Mouse (Mus musculus) kidney, embryonic 15.5 days (tissue): Measurements from ENCODE around the gene Myo9a. TPM values are rescaled to one million over a fixed set of nuclear protein-coding genes. Genes with fewer than 3 reads are reported as not detected.

Experiments
- ATAC-seq: fragments of 200-750 bp; cut with Nextera tagmentation; replicated peaks from 2 replicates; pipeline ENCODE4 v1.8.0; 2017; ENCODE audit warnings: moderate TSS enrichment; ENCODE audit not compliant: low FRiP score
- H3K27ac ChIP-seq: fragments of 300-500 bp; sonication (generic); 2 replicates; pipeline ENCODE4 v1.5.1; 2015; ENCODE audit warnings: mild to moderate bottlenecking, inconsistent platforms
- H3K27me3 ChIP-seq: fragments of 300-500 bp; sonication (generic); 2 replicates; pipeline ENCODE4 v1.6.1; 2015; ENCODE audit warnings: inconsistent platforms
- H3K36me3 ChIP-seq: fragments of 300-500 bp; sonication (generic); 2 replicates; pipeline ENCODE4 v1.6.1; 2015; ENCODE audit warnings: inconsistent platforms
- H3K4me1 ChIP-seq: fragments of 300-500 bp; sonication (generic); 2 replicates; pipeline ENCODE4 v1.6.1; 2015; ENCODE audit warnings: inconsistent platforms
- H3K4me2 ChIP-seq: fragments of 300-500 bp; sonication (generic); 2 replicates; pipeline ENCODE4 v1.6.1; 2015; ENCODE audit warnings: moderate library complexity, mild to moderate bottlenecking, inconsistent platforms
- H3K4me3 ChIP-seq: fragments of 300-500 bp; sonication (generic); replicated peaks from 2 replicates; pipeline ENCODE4 v1.5.1; 2015; ENCODE audit warnings: mild to moderate bottlenecking, inconsistent platforms
- H3K9ac ChIP-seq: fragments of 300-500 bp; sonication (generic); 2 replicates; pipeline ENCODE4 v1.6.1; 2015; ENCODE audit warnings: mild to moderate bottlenecking, inconsistent platforms
- H3K9me3 ChIP-seq: fragments of 300-500 bp; sonication (generic); replicated peaks from 2 replicates; pipeline ENCODE4 v1.6.1; 2016; ENCODE audit warnings: inconsistent platforms
- WGBS: fragments of 180-500 bp; shearing (Covaris S2); methylation state at CpG from one replicate; pipeline ENCODE4 v1.1.7; 2015; ENCODE audit warnings: mixed read lengths; 5-methylcytosine and 5-hydroxymethylcytosine counted together
- polyA plus RNA-seq: library from polyadenylated mRNA; unstranded; fragments of >200 nt; fragmentation: Nextera tagmentation; extraction: Ambion mirVana; gene quantifications from 2 replicates; pipeline ENCODE4 v1.2.1, GENCODE M21; 2015

Gene Myo9a
- polyA plus RNA-seq, 1 experiment from 2014 or later: 18.7 TPM

- no peak overlapping the region for H3K9ac ChIP-seq
- H3K36me3 ChIP-seq: no peaks in the 10 kb centered on the region
- H3K27ac ChIP-seq: no peak overlapping the region
- H3K9me3 ChIP-seq: no peaks in the 10 kb centered on the region
- no peak overlapping the region for H3K4me3 ChIP-seq
- no peak for ATAC-seq
- peaks cover 17% of the 10 kb centered on the region; the same call in 1 of the 2 replicates for H3K4me1 ChIP-seq
- no peak overlapping the region for H3K4me2 ChIP-seq
- 52% methylated on average over 9 of the region's 9 CpGs for WGBS
- no peaks in the 10 kb centered on the region for H3K27me3 ChIP-seq
These were observed 191.2 kb downstream of the Myo9a start for GRCm38 (mm10) chr9:59941885-59942350.

DNA sequence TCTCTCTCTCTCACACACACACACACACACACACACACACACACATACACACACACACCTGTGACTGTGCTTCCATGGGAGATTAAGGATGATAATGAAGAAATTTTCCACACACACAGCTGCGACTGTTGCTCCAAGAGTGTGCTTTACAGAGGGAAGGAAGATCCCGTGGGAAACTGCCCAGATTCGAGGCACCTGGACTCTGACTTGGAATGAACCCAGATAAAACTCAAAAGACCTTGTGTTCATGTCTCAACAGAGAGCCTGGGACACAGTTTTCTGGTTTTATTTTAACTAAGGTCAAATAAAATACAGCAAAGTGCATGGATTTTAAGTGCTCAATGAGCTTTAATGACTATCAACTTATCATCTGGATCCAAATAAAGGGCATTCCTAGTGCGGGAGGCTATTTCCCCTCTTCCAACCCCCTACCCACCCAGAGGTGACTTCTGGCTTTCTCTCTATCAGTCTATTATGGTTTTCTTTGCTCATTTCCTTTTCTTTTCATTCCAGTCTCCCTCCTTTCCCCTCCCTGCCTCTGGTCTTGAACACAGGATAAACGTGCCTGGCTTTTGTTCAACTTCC, 191.9 kb downstream of the Myo9a start:
- WGBS: 45% methylated on average over 5 of the region's 5 CpGs
- no peak for ATAC-seq
- Histone ChIP-seq H3K4me2 (no peak overlapping the region), H3K9me3 (no peaks in the 10 kb centered on the region), H3K4me3 (no peak overlapping the region), H3K27me3 (no peaks in the 10 kb centered on the region), H3K4me1 (peaks cover 17% of the 10 kb centered on the region; the same call in 1 of the 2 replicates), H3K9ac (no peak overlapping the region), H3K36me3 (no peaks in the 10 kb centered on the region), H3K27ac (no peak overlapping the region)

- 88% methylated on average over 6 of the region's 6 CpGs for WGBS
These were observed 193.1 kb downstream of the Myo9a start for GRCm38 (mm10) chr9:59943826-59944225.

DNA sequence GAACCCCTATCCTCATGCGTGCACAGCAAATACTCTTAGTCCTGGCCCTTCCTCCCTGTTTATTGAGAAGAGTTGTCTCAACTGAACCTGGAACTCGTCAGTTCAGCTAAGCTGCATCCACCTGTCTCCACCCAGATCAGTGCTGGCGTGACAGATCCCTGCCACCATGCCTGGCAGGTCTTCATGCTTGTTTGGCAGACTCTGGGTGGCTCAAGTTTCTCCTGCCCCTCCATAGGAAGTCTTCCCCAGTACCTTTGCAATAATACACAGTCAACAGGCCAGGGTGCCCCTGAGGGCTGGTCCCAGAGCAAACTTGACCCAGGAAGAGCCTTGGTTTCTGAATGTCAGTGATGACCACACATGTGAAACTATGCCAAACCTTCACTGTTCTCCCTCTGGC, 194.5 kb downstream of the Myo9a start:
- ATAC-seq: no peak
- H3K36me3 ChIP-seq: no peaks in the 10 kb centered on the region
- WGBS: 77% methylated on average over 3 of the region's 3 CpGs

More at GRCm38 (mm10) chr9:59943826-59944225, 193.1 kb downstream of the Myo9a start:
- no peak overlapping the region for H3K4me2 ChIP-seq
- no peaks in the 10 kb centered on the region for H3K27me3 ChIP-seq
- H3K27ac ChIP-seq: no peak overlapping the region
- H3K4me3 ChIP-seq: no peak overlapping the region
- ATAC-seq: no peak
- H3K9me3 ChIP-seq: no peaks in the 10 kb centered on the region
- H3K9ac ChIP-seq: no peak overlapping the region
- H3K4me1 ChIP-seq: peaks cover 20% of the 10 kb centered on the region; the same call in 1 of the 2 replicates
- no peaks in the 10 kb centered on the region for H3K36me3 ChIP-seq

GRCm38 (mm10) chr9:59947271-59947670, 196.6 kb downstream of the Myo9a start:
- no peaks in the 10 kb centered on the region for H3K9me3 ChIP-seq
- H3K36me3 ChIP-seq: no peaks in the 10 kb centered on the region
- H3K27me3 ChIP-seq: no peaks in the 10 kb centered on the region
- no peak for ATAC-seq
- no peak overlapping the region for H3K4me3 ChIP-seq
- 86% methylated on average over 8 of the region's 8 CpGs for WGBS
- no peak overlapping the region for H3K4me2 ChIP-seq
- H3K27ac ChIP-seq: no peak overlapping the region
- no peak overlapping the region for H3K9ac ChIP-seq
- peaks cover 15% of the 10 kb centered on the region; the same call in 1 of the 2 replicates for H3K4me1 ChIP-seq

More for the DNA sequence above, 194.5 kb downstream of the Myo9a start:
- H3K27me3 ChIP-seq: no peaks in the 10 kb centered on the region
- H3K4me3 ChIP-seq: no peak overlapping the region
- H3K27ac ChIP-seq: no peak overlapping the region
- H3K9ac ChIP-seq: no peak overlapping the region
- peaks cover 20% of the 10 kb centered on the region; the same call in 1 of the 2 replicates for H3K4me1 ChIP-seq
- no peaks in the 10 kb centered on the region for H3K9me3 ChIP-seq
- no peak overlapping the region for H3K4me2 ChIP-seq

DNA sequence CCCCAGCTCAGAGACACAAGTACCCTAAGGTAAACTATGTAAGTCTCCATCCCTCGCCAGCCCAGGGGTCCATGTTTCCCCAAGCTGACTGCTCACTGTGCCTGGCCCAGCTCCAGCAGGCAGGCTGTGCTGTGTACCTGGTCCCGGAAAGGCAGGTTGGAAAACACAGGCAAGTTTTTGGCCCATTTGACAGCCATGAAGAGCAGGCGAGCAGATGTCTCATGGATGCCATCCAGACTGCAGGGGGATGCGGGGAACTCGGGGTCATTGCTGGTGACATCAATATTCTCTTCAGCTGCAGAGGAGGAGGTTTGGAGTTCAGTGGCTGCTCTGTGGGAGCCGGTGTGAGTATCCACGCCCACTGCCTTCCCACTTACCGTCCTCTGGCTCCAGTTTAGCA, 197.5 kb downstream of the Myo9a start:
- H3K36me3 ChIP-seq: no peaks in the 10 kb centered on the region
- no peak overlapping the region for H3K4me3 ChIP-seq
- no peak overlapping the region for H3K9ac ChIP-seq
- no peak overlapping the region for H3K27ac ChIP-seq
- 0 out of 2 replicates have a peak, but pooled peaks cover 8% of the 10 kb centered on the region for H3K4me1 ChIP-seq
- H3K27me3 ChIP-seq: no peaks in the 10 kb centered on the region
- H3K4me2 ChIP-seq: no peak overlapping the region
- WGBS: 52% methylated on average over 8 of the region's 8 CpGs
- H3K9me3 ChIP-seq: no peaks in the 10 kb centered on the region
- no peak for ATAC-seq

- Histone ChIP-seq H3K9ac (no peak overlapping the region), H3K27me3 (no peaks in the 10 kb centered on the region), H3K36me3 (no peaks in the 10 kb centered on the region), H3K27ac (no peak overlapping the region), H3K9me3 (no peaks in the 10 kb centered on the region), H3K4me2 (no peak overlapping the region), H3K4me3 (no peak overlapping the region), H3K4me1 (0 out of 2 replicates have a peak, but pooled peaks cover 6% of the 10 kb centered on the region)
- ATAC-seq: no peak
- WGBS: 89% methylated on average over 17 of the region's 17 CpGs
These were observed 198.1 kb downstream of the Myo9a start for GRCm38 (mm10) chr9:59948691-59949250.

DNA sequence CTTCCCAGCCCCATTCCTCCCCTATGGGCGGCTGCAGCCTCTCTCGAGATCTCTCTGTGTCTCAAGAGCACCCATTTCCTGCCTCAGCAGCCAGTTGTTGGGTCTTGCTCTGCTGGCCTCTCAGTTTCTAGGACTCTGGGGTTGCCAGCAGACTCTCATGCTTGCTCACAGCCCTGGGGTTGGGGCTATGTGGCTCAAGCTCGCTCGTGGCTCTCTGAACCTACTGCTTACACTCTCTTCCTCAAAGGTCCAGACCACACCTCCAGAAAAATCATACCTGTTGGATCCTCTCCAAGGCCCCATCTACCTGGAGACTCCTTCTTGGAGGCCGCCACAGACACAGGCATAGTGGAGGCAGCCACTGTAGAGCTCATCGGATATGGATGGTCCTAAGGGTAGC, 198.8 kb downstream of the Myo9a start:
- Histone ChIP-seq H3K27ac (no peak overlapping the region), H3K4me1 (0 out of 2 replicates have a peak, but pooled peaks cover 5% of the 10 kb centered on the region), H3K27me3 (no peaks in the 10 kb centered on the region), H3K4me2 (no peak overlapping the region), H3K36me3 (no peaks in the 10 kb centered on the region), H3K9ac (no peak overlapping the region), H3K4me3 (no peak overlapping the region), H3K9me3 (no peaks in the 10 kb centered on the region)
- no peak for ATAC-seq
- 82% methylated on average over 6 of the region's 6 CpGs for WGBS

- no peaks in the 10 kb centered on the region for H3K36me3 ChIP-seq
- ATAC-seq: no peak
- H3K9me3 ChIP-seq: no peaks in the 10 kb centered on the region
- 93% methylated on average over 5 of the region's 5 CpGs for WGBS
- no peak overlapping the region for H3K27ac ChIP-seq
- no peaks in the 10 kb centered on the region for H3K27me3 ChIP-seq
- H3K4me3 ChIP-seq: no peak overlapping the region
- 0 out of 2 replicates have a peak, but pooled peaks cover 3% of the 10 kb centered on the region for H3K4me1 ChIP-seq
- H3K4me2 ChIP-seq: no peak overlapping the region
- H3K9ac ChIP-seq: no peak overlapping the region
These were observed 199.3 kb downstream of the Myo9a start for GRCm38 (mm10) chr9:59949981-59950380.

- 91% methylated on average over 9 of the region's 9 CpGs for WGBS
- H3K4me2 ChIP-seq: no peak overlapping the region
- H3K27me3 ChIP-seq: no peaks in the 10 kb centered on the region
- H3K9me3 ChIP-seq: no peaks in the 10 kb centered on the region
- no peak overlapping the region for H3K4me3 ChIP-seq
- no peaks in the 10 kb centered on the region for H3K36me3 ChIP-seq
- H3K4me1 ChIP-seq: 0 out of 2 replicates have a peak, but pooled peaks cover 3% of the 10 kb centered on the region
- H3K9ac ChIP-seq: no peak overlapping the region
- ATAC-seq: no peak
- H3K27ac ChIP-seq: no peak overlapping the region
These were observed 200.5 kb downstream of the Myo9a start for GRCm38 (mm10) chr9:59951001-59951750.

- H3K36me3 ChIP-seq: no peaks in the 10 kb centered on the region
- WGBS: 67% methylated on average over 4 of the region's 4 CpGs
- ATAC-seq: no peak
These were observed 201.2 kb downstream of the Myo9a start for GRCm38 (mm10) chr9:59951943-59952342.

GRCm38 (mm10) chr9:59952515-59953070, 201.9 kb downstream of the Myo9a start:
- no peak overlapping the region for H3K27ac ChIP-seq
- WGBS: 74% methylated on average over 8 of the region's 8 CpGs
- H3K36me3 ChIP-seq: no peaks in the 10 kb centered on the region
- H3K9me3 ChIP-seq: no peaks in the 10 kb centered on the region
- no peak overlapping the region for H3K9ac ChIP-seq
- no peak overlapping the region for H3K4me2 ChIP-seq
- no peaks in the 10 kb centered on the region for H3K27me3 ChIP-seq
- H3K4me1 ChIP-seq: 0 out of 2 replicates have a peak, but pooled peaks cover 8% of the 10 kb centered on the region
- no peak overlapping the region for H3K4me3 ChIP-seq
- ATAC-seq: no peak

More at GRCm38 (mm10) chr9:59951943-59952342, 201.2 kb downstream of the Myo9a start:
- H3K4me1 ChIP-seq: 0 out of 2 replicates have a peak, but pooled peaks cover 8% of the 10 kb centered on the region
- H3K27ac ChIP-seq: no peak overlapping the region
- no peaks in the 10 kb centered on the region for H3K27me3 ChIP-seq
- H3K4me3 ChIP-seq: no peak overlapping the region
- no peaks in the 10 kb centered on the region for H3K9me3 ChIP-seq
- H3K4me2 ChIP-seq: no peak overlapping the region
- no peak overlapping the region for H3K9ac ChIP-seq
